Mouse (Mus musculus) testis, adult 2 months (tissue): ENCODE data around the gene Klk1b3.

Source experiments
- CTCF ChIP-seq: fragments of 200-500 bp; IDR thresholded peaks from 2 replicates; pipeline ENCODE4 v1.5.1; 2012; ENCODE audit warnings: low read depth, mild to moderate bottlenecking, inconsistent platforms, low read length, moderate library complexity; ENCODE audit not compliant: control insufficient read depth, insufficient read depth, insufficient replicate concordance
- POLR2A ChIP-seq: fragments of 200-500 bp; IDR thresholded peaks from 2 replicates; pipeline ENCODE4 v1.6.1; 2012; ENCODE audit warnings: low read depth, mild to moderate bottlenecking, inconsistent platforms, low read length, moderate library complexity; ENCODE audit not compliant: control insufficient read depth

DNA sequence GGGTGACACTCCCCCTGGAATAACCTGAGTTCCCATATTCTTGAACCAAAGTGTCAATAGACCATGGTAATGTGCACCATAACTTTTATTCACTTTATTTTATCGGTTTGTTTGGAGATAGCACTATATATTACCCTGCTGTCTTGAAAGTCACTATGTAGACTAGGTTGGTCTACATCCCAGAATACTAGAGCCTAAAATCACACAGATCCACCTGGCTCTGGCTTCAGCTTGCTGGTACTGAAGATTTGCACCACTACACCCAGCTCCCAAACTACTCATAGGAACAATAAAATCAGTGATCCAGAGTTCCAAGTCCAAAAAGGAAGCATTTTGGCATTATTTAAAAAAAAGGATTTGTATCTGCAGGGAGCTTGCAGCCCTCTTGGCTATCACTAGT lies 17.7 kb downstream of the Klk1b3 start, which contains the start of gene Klk1b5:
- no peak for TF ChIP-seq POLR2A
- no peak for TF ChIP-seq CTCF
